Mouse (Mus musculus) A20 (cell line): Measurements from ENCODE around the gene Bhmt.

ENCODE experiments used
- DNase-seq: peaks from one replicate; pipeline ENCODE4 v3.0.0-alpha.2; 2011; ENCODE audit warnings: low read depth, low spot score

Bhmt gene

GRCm38 (mm10) chr13:93608476-93608875 lies 29.3 kb downstream of the Bhmt start:
- DNase-seq = no peak

- DNase-seq = no peak
Measured at GRCm38 (mm10) chr13:93607701-93608100, 30.1 kb downstream of the Bhmt start.

GRCm38 (mm10) chr13:93606868-93607578 lies 30.7 kb downstream of the Bhmt start:
- DNase-seq = no peak

- DNase-seq = no peak
Measured at GRCm38 (mm10) chr13:93604698-93605097, 33.1 kb downstream of the Bhmt start.

GRCm38 (mm10) chr13:93601527-93601926 lies 36.2 kb downstream of the Bhmt start:
- DNase-seq = no peak

GRCm38 (mm10) chr13:93593040-93593699 lies 44.6 kb downstream of the Bhmt start:
- peak; percentile 14 for DNase-seq

GRCm38 (mm10) chr13:93582526-93582925 lies 55.2 kb downstream of the Bhmt start:
- peak; percentile 75 for DNase-seq

- no peak for DNase-seq
Measured at GRCm38 (mm10) chr13:93580431-93580830, 57.3 kb downstream of the Bhmt start.

- DNase-seq = no peak
Measured at GRCm38 (mm10) chr13:93569676-93570075, 68.1 kb downstream of the Bhmt start.
